Mouse (Mus musculus) intestine, postnatal 0 days (tissue): ENCODE measurements around the gene E2f1. TPM values are rescaled to one million over a fixed set of nuclear protein-coding genes. Genes with fewer than 3 reads are reported as not detected.

Experiments
- ATAC-seq: fragments of 200-750 bp; cut with Nextera tagmentation; 2 replicates; pipeline ENCODE4 v1.8.0; 2017; ENCODE audit warnings: mild to moderate bottlenecking, moderate TSS enrichment, moderate library complexity
- H3K27ac ChIP-seq: fragments of 300-500 bp; sonication (generic); 2 replicates; pipeline ENCODE4 v1.5.1; 2014; ENCODE audit warnings: mild to moderate bottlenecking, low read depth, low read length, moderate library complexity
- H3K27me3 ChIP-seq: fragments of 300-500 bp; sonication (generic); replicated peaks from 2 replicates; pipeline ENCODE4 v1.6.1; 2014; ENCODE audit warnings: low read length, mixed read lengths; ENCODE audit not compliant: control insufficient read depth, insufficient read depth
- H3K36me3 ChIP-seq: fragments of 300-500 bp; sonication (generic); 2 replicates; pipeline ENCODE4 v1.6.1; 2014; ENCODE audit warnings: mild to moderate bottlenecking, moderate library complexity; ENCODE audit not compliant: control insufficient read depth, insufficient read depth
- H3K4me1 ChIP-seq: fragments of 300-500 bp; sonication (generic); replicated peaks from 2 replicates; pipeline ENCODE4 v1.6.1; 2014; ENCODE audit warnings: antibody characterized with exemption, low read length, mixed read lengths; ENCODE audit not compliant: control insufficient read depth, insufficient read depth
- H3K4me2 ChIP-seq: fragments of 300-500 bp; sonication (generic); replicated peaks from 2 replicates; pipeline ENCODE4 v1.6.1; 2014; ENCODE audit warnings: low read depth, mild to moderate bottlenecking, moderate library complexity
- H3K4me3 ChIP-seq: fragments of 300-500 bp; sonication (generic); 2 replicates; pipeline ENCODE4 v1.5.1; 2014; ENCODE audit warnings: low read depth, low read length
- H3K9ac ChIP-seq: fragments of 300-500 bp; sonication (generic); 2 replicates; pipeline ENCODE4 v1.6.1; 2014; ENCODE audit warnings: mild to moderate bottlenecking, low read depth, low read length
- H3K9me3 ChIP-seq: fragments of 300-500 bp; sonication (generic); 2 replicates; pipeline ENCODE4 v1.6.1; 2016; ENCODE audit warnings: mixed run types; ENCODE audit not compliant: control insufficient read depth
- CTCF ChIP-seq: sonication (generic); IDR thresholded peaks from 2 replicates; pipeline ENCODE4 v1.5.1; 2016; ENCODE audit warnings: low read depth, mild to moderate bottlenecking, control low read depth, antibody characterized with exemption, moderate library complexity
- WGBS: fragments of 180-500 bp; shearing (Covaris S2); extraction: QIAGEN DNeasy Blood & Tissue Kit; methylation state at CpG from one replicate; pipeline ENCODE4 v1.1.7; 2014; 5-methylcytosine and 5-hydroxymethylcytosine counted together
- polyA plus RNA-seq: library from polyadenylated mRNA; unstranded; fragments of >200 nt; fragmentation: Nextera tagmentation; extraction: Ambion mirVana; gene quantifications from 2 replicates; pipeline ENCODE4 v1.2.1, GENCODE M21; 2015

Gene E2f1
- polyA plus RNA-seq, 1 experiment from 2014 or later = 5.9 TPM

DNA sequence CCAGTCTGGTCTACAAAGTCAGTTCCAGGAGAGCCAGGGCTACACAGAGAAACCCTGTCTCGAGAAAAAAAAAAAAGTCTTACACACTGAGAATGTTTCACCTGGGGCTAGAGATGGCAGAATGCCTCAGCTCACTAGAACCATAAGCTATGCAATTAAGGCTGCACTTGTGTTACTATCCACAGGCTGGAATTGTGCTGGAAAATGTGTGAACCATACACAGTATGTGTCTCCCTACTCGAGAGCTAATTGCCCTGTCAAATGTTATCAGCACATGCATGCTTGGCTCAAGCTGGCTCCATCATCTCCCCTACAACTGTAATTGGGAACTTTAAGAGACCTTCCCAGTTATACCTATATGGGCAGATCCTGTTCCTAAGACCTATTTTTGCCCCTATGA lies 18.8 kb downstream of the E2f1 start:
- no peak for TF ChIP-seq CTCF

DNA sequence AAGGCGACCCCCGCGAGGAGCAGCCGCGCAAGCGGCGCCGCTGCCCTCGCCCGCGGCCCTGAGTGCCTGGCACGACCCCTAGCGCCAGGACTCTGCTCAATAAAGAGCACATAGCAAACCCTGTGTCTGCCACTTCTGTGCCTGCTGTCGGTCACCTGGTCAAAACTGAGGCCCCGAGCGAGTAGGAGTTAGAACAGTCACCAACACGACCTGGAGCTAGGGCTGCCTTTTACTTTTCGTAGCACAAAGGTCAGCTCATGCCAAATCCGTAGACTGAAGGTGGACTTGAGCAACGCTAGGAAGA lies 19.9 kb downstream of the E2f1 start:
- Histone ChIP-seq H3K9ac (no peak overlapping the region), H3K4me2 (peak overlapping the region; percentile 80), H3K9me3 (no peaks in the 10 kb centered on the region), H3K4me3 (peak overlapping the region; percentile 42), H3K27me3 (peaks cover 16% of the 10 kb centered on the region), H3K4me1 (peaks cover 6% of the 10 kb centered on the region; the same call in 1 of the 2 replicates), H3K27ac (no peak overlapping the region), H3K36me3 (no peaks in the 10 kb centered on the region)
- 16% methylated on average over 20 of the region's 20 CpGs for WGBS
- 0 out of 2 replicates have a peak, but pooled peaks have one; percentile 30 for TF ChIP-seq CTCF
- no peak; the same call in 1 of the 2 replicates for ATAC-seq

More for the DNA sequence above, 18.8 kb downstream of the E2f1 start:
- 78% methylated on average over 2 of the region's 2 CpGs for WGBS
- peaks cover 16% of the 10 kb centered on the region for H3K27me3 ChIP-seq
- no peaks in the 10 kb centered on the region for H3K36me3 ChIP-seq
- no peak overlapping the region for H3K9ac ChIP-seq
- no peak overlapping the region for H3K27ac ChIP-seq
- no peak for ATAC-seq
- no peak overlapping the region for H3K4me2 ChIP-seq
- no peaks in the 10 kb centered on the region for H3K9me3 ChIP-seq
- H3K4me3 ChIP-seq = no peak overlapping the region
- peaks cover 6% of the 10 kb centered on the region; the same call in 1 of the 2 replicates for H3K4me1 ChIP-seq

DNA sequence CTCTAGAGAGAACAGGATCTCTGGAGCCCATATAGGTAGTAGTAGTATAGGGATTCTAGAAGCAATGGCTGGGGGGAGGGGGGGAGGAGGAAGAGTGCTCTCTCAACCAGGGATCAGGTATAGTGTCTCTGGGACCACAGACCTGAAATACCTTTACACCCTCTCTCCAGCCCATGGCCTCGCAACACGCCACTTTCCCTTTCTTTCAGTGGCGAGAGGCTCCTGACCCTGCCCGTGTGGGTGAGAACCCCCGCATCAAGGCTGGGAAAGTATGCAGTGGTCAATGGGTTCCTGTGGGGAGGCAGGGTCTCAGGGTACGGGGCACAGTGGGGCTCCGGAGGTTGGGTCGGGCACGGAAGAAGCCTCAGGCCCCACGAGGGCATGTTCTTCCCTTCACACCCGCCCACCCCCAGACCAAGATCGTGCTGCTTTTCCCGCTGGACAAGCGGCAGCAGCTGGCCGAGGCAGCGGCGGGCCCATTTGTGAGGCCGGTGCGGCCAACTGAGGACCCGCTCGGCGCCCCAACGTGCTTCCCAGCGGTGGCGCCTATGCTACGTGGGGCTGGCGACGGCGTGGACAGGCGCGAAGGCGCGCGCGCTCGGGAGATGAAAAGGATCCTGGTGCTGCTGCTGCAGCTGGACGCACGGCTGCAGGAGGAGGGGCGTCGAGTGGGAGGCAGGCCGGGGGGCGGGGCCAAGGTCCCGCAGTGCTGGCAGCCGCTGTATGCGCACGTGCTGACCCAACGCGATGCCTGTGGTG lies 20.4 kb downstream of the E2f1 start:
- 6% methylated on average over 48 of the region's 48 CpGs for WGBS
- peak; percentile 44; the same call in 1 of the 2 replicates for ATAC-seq

DNA sequence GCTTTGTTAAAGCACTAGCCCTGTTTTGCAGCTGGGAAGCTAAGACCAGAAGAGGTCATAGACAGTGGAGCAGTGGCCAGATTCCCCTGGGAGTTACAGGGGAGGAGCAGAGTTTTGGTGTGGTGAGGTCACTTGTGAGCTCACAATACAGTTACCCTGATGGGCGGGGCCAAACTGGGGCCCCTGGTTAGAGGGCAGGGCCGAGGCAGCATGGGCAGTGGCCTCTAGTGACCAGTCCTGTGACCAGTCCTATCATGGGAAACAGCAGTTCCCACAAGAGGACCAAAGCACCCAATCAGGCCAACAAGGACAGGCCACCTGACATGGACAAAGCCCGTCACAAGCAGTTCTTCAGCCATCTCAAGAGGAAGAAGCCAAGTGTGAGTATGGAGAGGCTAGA lies 21.0 kb downstream of the E2f1 start:
- WGBS = 59% methylated on average over 3 of the region's 3 CpGs
- H3K36me3 ChIP-seq = no peaks in the 10 kb centered on the region
- H3K9me3 ChIP-seq = no peaks in the 10 kb centered on the region
- TF ChIP-seq CTCF = no peak
- H3K27ac ChIP-seq = no peak overlapping the region
- no peak for ATAC-seq
- 0 out of 2 replicates have a peak overlapping the region, but pooled peaks have one; percentile 80 for H3K4me2 ChIP-seq
- no peak overlapping the region for H3K4me3 ChIP-seq
- H3K4me1 ChIP-seq = peaks cover 6% of the 10 kb centered on the region; the same call in 1 of the 2 replicates
- H3K9ac ChIP-seq = no peak overlapping the region
- peaks cover 16% of the 10 kb centered on the region for H3K27me3 ChIP-seq

More for the DNA sequence above, 20.4 kb downstream of the E2f1 start:
- Histone ChIP-seq H3K9ac (peak overlapping the region; percentile 40; the same call in 1 of the 2 replicates), H3K4me3 (peak overlapping the region; percentile 42), H3K4me2 (peak overlapping the region; percentile 80), H3K27ac (no peak overlapping the region), H3K9me3 (no peaks in the 10 kb centered on the region), H3K36me3 (no peaks in the 10 kb centered on the region), H3K27me3 (peaks cover 16% of the 10 kb centered on the region), H3K4me1 (peaks cover 6% of the 10 kb centered on the region; the same call in 1 of the 2 replicates)
- TF ChIP-seq CTCF = no peak

DNA sequence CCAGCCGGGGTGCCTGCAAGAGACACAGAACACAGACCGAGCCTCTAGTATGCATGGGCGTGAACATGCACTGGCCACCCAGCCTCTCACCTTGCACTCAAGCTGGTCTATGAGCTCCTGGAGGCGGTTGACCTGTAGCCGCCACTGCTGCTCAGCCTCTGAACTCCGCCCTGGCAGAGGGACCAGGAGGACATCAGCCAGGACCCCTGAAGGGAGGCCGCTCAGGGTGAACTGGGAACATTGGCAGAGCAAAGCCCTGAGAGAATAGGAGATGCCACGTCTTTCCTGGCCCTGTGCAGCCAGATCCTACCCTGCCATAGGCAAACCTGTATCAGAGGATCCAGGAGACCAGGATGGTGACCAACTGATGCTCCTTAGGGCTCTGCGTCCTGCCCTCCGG lies 23.0 kb downstream of the E2f1 start, which contains the start of gene 1700003F12Rik:
Gene 1700003F12Rik, plus strand, starts transcription at position 375 of the 400 bp plus-strand sequence.
- H3K36me3 ChIP-seq = no peaks in the 10 kb centered on the region
- no peak for TF ChIP-seq CTCF

DNA sequence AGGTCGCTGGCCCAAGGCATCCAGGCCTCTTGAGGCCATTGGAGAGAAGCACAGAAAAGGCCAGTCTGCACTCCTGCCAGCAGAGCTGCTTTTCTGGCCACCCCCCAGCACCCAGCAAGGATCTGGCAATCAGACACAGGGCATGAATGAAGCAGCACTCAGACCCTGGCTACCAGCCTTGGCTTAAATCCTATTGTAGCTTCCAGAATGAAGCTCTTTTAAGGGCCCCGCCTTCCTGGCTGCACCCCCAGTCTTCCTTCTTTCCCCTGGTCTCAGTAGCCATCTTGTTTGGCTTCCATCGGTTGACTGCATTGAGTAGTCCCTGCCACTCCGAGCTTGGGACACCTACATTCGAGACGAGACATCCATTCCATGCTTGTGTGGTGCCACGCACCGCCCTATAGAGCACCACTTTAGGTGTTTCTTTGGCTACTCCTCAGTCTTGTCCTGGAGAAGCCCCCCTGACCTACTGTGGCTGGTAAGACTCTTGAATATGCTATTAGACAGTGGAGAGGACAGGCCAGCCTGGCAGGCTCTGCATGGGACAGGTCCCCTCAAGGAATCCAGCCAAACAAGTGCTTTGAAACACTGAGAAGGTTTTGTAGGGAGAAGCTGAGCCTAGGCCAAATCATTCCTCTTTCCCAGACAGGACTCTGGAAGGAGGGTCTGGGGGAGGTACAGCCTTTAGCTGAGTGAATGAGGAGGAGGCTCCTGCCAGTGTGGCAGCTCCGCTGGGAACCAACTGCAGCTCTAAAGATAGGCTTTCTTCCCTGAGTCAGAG lies 25.9 kb downstream of the E2f1 start:
- no peak for ATAC-seq
- H3K36me3 ChIP-seq = no peaks in the 10 kb centered on the region
- TF ChIP-seq CTCF = no peak
- no peak overlapping the region for H3K4me2 ChIP-seq
- WGBS = 88% methylated on average over 9 of the region's 9 CpGs
- no peak overlapping the region for H3K9ac ChIP-seq
- H3K4me1 ChIP-seq = no peaks in the 10 kb centered on the region
- H3K4me3 ChIP-seq = no peak overlapping the region
- H3K27me3 ChIP-seq = no peaks in the 10 kb centered on the region
- no peak overlapping the region for H3K27ac ChIP-seq
- no peaks in the 10 kb centered on the region for H3K9me3 ChIP-seq

More for the DNA sequence above, 23.0 kb downstream of the E2f1 start, which contains the start of gene 1700003F12Rik:
- 90% methylated on average over 10 of the region's 10 CpGs for WGBS
- Histone ChIP-seq H3K4me3 (no peak within 1 kb of the TSS), H3K27me3 (peaks cover 10% of the 10 kb centered on the region), H3K27ac (no peak within 1 kb of the TSS), H3K9me3 (no peaks in the 10 kb centered on the region), H3K4me2 (no peak within 1 kb of the TSS), H3K9ac (no peak within 1 kb of the TSS), H3K4me1 (no peaks in the 10 kb centered on the region)
- ATAC-seq = no peak
